Mouse (Mus musculus): ENCODE data around the gene Crlf1. TPM values are rescaled to one million over a fixed set of nuclear protein-coding genes. Genes with fewer than 3 reads are reported as not detected.
A peak's percentile ranks its signal among the peaks of the same experiment; 100 is the strongest.

Gene Crlf1
- polyA plus RNA-seq, 1 experiment from 2014 or later, result 30.7 TPM

GRCm38 (mm10) chr8:70482943-70483342, 10.0 kb upstream of the Crlf1 start:
- H3K27me3 ChIP-seq (ENCODE audit: insufficient read depth, low read length), result peaks cover 56% of the 10 kb centered on the region

DNA sequence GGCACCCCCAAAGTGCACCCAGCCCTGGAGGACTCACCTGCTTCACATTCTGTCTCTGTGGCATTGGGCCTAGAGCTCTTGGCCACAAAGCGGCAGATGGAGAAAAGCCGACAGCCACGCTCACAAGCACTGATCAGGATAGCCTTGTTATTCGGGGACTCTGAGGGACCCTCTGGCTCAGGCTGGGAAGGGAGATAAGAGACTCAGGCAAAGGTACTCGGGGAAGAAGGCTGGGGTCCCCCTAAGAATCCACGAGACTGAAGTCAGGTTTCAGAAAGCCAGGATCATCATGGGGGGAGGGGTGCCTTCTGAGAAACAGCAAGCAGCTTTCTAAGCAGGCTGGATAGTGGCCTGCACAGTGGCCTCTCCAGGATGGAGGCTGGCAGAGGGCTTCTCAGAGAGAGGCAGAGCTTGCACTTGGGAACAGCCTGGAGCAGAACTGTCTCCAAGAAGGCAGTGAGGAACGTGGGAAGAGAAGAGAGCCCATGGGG, 6.7 kb upstream of the Crlf1 start:
- H3K27ac ChIP-seq (ENCODE audit: low read length), result no peak overlapping the region
- ATAC-seq (ENCODE audit: low FRiP score, low TSS enrichment), result no peak
- no peak overlapping the region for H3K4me2 ChIP-seq (replicated peaks; ENCODE audit: low read depth, low read length)
- no peaks in the 10 kb centered on the region for H3K36me3 ChIP-seq (ENCODE audit: insufficient read depth, low read length)
- H3K27me3 ChIP-seq (ENCODE audit: insufficient read depth, low read length), result peaks cover 78% of the 10 kb centered on the region
- H3K4me3 ChIP-seq (ENCODE audit: low read length), result no peak overlapping the region
- peaks cover 38% of the 10 kb centered on the region for H3K4me1 ChIP-seq (ENCODE audit: insufficient read depth, low read length)
- H3K9me3 ChIP-seq (ENCODE audit: low read length), result no peaks in the 10 kb centered on the region
- WGBS, result 64% methylated on average over 7 of the region's 7 CpGs
- no peak overlapping the region for H3K9ac ChIP-seq (replicated peaks; ENCODE audit: low read length)

More at GRCm38 (mm10) chr8:70482943-70483342, 10.0 kb upstream of the Crlf1 start:
- WGBS, result 74% methylated on average over 2 of the region's 2 CpGs
- Histone ChIP-seq H3K27ac (ENCODE audit: low read length) (no peak overlapping the region), H3K9ac (replicated peaks; ENCODE audit: low read length) (no peak overlapping the region), H3K36me3 (ENCODE audit: insufficient read depth, low read length) (no peaks in the 10 kb centered on the region), H3K4me3 (ENCODE audit: low read length) (no peak overlapping the region), H3K4me1 (ENCODE audit: insufficient read depth, low read length) (peaks cover 9% of the 10 kb centered on the region), H3K9me3 (ENCODE audit: low read length) (no peaks in the 10 kb centered on the region), H3K4me2 (replicated peaks; ENCODE audit: low read depth, low read length) (no peak overlapping the region)
- ATAC-seq (ENCODE audit: low FRiP score, low TSS enrichment), result no peak

- H3K9ac ChIP-seq (replicated peaks; ENCODE audit: low read length), result peak within 1 kb of the TSS; percentile 52
- no peak within 1 kb of the TSS for H3K27ac ChIP-seq (ENCODE audit: low read length)
- no peak for ATAC-seq (ENCODE audit: low FRiP score, low TSS enrichment)
Measured at GRCm38 (mm10) chr8:70486941-70487520, 5.9 kb upstream of the Crlf1 start, which contains the start of gene Tmem59l. Gene Tmem59l (minus strand): TSS chr8:70487358.

DNA sequence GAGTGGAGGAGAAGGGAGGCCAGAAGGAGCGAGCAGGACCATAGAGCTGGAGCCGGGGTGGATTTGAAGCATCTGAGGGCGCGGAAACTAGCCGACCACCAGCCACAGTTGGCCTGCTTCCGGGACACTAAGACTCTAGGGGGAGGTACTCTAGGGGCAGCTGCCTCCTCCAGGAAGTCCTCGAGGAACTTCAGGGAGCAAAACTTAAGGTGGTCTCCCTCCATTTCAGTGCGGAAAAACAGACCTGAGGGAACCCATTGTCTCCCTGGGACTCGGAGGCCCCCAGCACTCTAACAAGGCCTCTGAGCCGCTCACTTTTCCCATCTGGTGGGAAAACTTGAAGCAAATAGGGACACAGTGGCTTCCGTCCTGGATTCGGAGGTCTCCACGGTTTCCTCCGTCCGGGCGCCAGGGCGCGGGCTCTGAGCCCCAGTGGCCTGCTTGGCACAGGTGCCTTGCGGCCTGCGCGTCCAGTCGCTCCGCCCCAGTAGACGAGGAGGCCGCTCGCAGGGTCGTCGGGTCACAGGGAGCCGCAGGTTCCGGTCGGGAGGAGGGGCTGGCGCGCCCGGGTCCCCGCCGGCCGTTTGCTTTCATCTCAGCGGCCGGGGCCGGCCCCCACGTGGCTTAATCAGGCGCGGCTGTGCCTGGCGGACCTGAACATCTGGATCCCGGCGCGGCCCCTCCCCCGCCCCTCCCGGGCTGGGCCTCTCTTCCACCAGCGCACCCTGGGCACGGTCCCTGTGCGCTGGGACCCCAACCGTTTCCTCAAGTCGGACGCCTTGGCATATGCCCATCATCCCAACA, 4.8 kb upstream of the Crlf1 start:
- peak; percentile 49 for ATAC-seq (ENCODE audit: low FRiP score, low TSS enrichment)

More at GRCm38 (mm10) chr8:70486941-70487520, 5.9 kb upstream of the Crlf1 start, which contains the start of gene Tmem59l:
- peak within 1 kb of the TSS; percentile 58 for H3K4me2 ChIP-seq (replicated peaks; ENCODE audit: low read depth, low read length)
- WGBS, result 6% methylated on average over 33 of the region's 33 CpGs
- H3K27me3 ChIP-seq (ENCODE audit: insufficient read depth, low read length), result peaks cover 86% of the 10 kb centered on the region
- no peaks in the 10 kb centered on the region for H3K36me3 ChIP-seq (ENCODE audit: insufficient read depth, low read length)
- H3K4me1 ChIP-seq (ENCODE audit: insufficient read depth, low read length), result peaks cover 41% of the 10 kb centered on the region
- H3K4me3 ChIP-seq (ENCODE audit: low read length), result peak within 1 kb of the TSS; percentile 39
- no peaks in the 10 kb centered on the region for H3K9me3 ChIP-seq (ENCODE audit: low read length)

GRCm38 (mm10) chr8:70488931-70489470, 4.0 kb upstream of the Crlf1 start:
- WGBS, result 1% methylated on average over 14 of the region's 14 CpGs
- H3K27ac ChIP-seq (ENCODE audit: low read length), result no peak overlapping the region
- ATAC-seq (ENCODE audit: low FRiP score, low TSS enrichment), result no peak
- peaks cover 60% of the 10 kb centered on the region for H3K4me1 ChIP-seq (ENCODE audit: insufficient read depth, low read length)
- no peaks in the 10 kb centered on the region for H3K9me3 ChIP-seq (ENCODE audit: low read length)
- H3K4me2 ChIP-seq (replicated peaks; ENCODE audit: low read depth, low read length), result peak overlapping the region; percentile 60
- H3K4me3 ChIP-seq (ENCODE audit: low read length), result peak overlapping the region; percentile 42
- no peaks in the 10 kb centered on the region for H3K36me3 ChIP-seq (ENCODE audit: insufficient read depth, low read length)
- 0 out of 2 replicates have a peak overlapping the region, but pooled peaks have one; percentile 39 for H3K9ac ChIP-seq (replicated peaks; ENCODE audit: low read length)
- H3K27me3 ChIP-seq (ENCODE audit: insufficient read depth, low read length), result peaks cover 97% of the 10 kb centered on the region

More for the DNA sequence above, 4.8 kb upstream of the Crlf1 start:
- peak overlapping the region; percentile 39 for H3K4me3 ChIP-seq (ENCODE audit: low read length)
- no peaks in the 10 kb centered on the region for H3K9me3 ChIP-seq (ENCODE audit: low read length)
- peak overlapping the region; percentile 52 for H3K9ac ChIP-seq (replicated peaks; ENCODE audit: low read length)
- H3K27me3 ChIP-seq (ENCODE audit: insufficient read depth, low read length), result peaks cover 96% of the 10 kb centered on the region
- no peaks in the 10 kb centered on the region for H3K36me3 ChIP-seq (ENCODE audit: insufficient read depth, low read length)
- WGBS, result 2% methylated on average over 49 of the region's 55 CpGs
- H3K27ac ChIP-seq (ENCODE audit: low read length), result no peak overlapping the region
- H3K4me1 ChIP-seq (ENCODE audit: insufficient read depth, low read length), result peaks cover 52% of the 10 kb centered on the region
- peak overlapping the region; percentile 58 for H3K4me2 ChIP-seq (replicated peaks; ENCODE audit: low read depth, low read length)

GRCm38 (mm10) chr8:70489576-70489975, 3.4 kb upstream of the Crlf1 start:
- Histone ChIP-seq H3K9ac (replicated peaks; ENCODE audit: low read length) (0 out of 2 replicates have a peak overlapping the region, but pooled peaks have one; percentile 39), H3K4me3 (ENCODE audit: low read length) (peak overlapping the region; percentile 42), H3K4me2 (replicated peaks; ENCODE audit: low read depth, low read length) (peak overlapping the region; percentile 60), H3K9me3 (ENCODE audit: low read length) (no peaks in the 10 kb centered on the region), H3K4me1 (ENCODE audit: insufficient read depth, low read length) (peaks cover 66% of the 10 kb centered on the region), H3K27ac (ENCODE audit: low read length) (no peak overlapping the region), H3K36me3 (ENCODE audit: insufficient read depth, low read length) (no peaks in the 10 kb centered on the region), H3K27me3 (ENCODE audit: insufficient read depth, low read length) (peaks cover 99% of the 10 kb centered on the region)
- WGBS, result 0% methylated on average over 40 of the region's 41 CpGs
- ATAC-seq (ENCODE audit: low FRiP score, low TSS enrichment), result 0 out of 2 replicates have a peak, but pooled peaks have one; percentile 27

DNA sequence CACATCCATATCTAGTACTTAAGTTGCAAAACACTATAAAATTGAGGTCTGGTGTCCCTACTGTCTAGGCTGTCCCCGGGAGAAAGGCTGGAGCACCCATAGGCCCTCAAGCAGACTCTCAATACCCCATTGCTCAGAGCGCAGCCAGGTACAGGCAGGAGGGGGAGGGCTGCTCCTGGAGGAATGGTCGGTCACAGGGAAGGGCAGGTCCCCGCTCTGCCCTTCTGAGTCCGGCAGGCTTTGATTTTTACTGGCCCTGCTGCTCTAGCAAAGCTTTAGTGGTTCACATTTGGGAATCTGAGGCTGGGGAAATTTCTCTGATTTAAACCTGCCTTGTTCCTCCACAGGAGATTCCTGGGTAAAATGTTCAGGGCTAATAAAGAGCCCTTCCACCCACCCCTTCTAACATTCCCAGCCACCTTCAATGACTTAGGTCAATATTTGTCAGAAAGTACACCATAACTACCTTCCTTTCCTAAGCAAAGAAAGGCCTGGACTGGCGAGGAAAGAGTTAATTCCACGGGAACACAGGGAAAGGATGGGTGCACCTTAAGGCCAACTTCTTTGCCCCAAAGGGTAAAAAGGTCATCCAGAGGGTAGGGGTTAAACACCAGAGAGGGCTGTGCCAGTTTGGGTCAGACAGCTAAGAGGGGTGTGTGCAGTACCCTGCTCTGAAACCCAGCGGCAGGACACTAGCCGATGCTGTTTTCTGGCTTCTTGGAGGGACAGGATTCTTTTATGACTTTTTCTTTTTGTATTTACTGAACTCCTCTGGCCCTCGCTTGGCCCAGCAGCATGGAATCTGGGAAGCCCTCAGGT, 2.7 kb upstream of the Crlf1 start:
- Histone ChIP-seq H3K9ac (replicated peaks; ENCODE audit: low read length) (no peak overlapping the region), H3K27me3 (ENCODE audit: insufficient read depth, low read length) (peaks cover 99% of the 10 kb centered on the region), H3K9me3 (ENCODE audit: low read length) (no peaks in the 10 kb centered on the region), H3K4me1 (ENCODE audit: insufficient read depth, low read length) (peaks cover 69% of the 10 kb centered on the region), H3K36me3 (ENCODE audit: insufficient read depth, low read length) (no peaks in the 10 kb centered on the region), H3K4me3 (ENCODE audit: low read length) (no peak overlapping the region), H3K4me2 (replicated peaks; ENCODE audit: low read depth, low read length) (peak overlapping the region; percentile 60), H3K27ac (ENCODE audit: low read length) (no peak overlapping the region)
- WGBS, result 11% methylated on average over 10 of the region's 10 CpGs
- no peak for ATAC-seq (ENCODE audit: low FRiP score, low TSS enrichment)

DNA sequence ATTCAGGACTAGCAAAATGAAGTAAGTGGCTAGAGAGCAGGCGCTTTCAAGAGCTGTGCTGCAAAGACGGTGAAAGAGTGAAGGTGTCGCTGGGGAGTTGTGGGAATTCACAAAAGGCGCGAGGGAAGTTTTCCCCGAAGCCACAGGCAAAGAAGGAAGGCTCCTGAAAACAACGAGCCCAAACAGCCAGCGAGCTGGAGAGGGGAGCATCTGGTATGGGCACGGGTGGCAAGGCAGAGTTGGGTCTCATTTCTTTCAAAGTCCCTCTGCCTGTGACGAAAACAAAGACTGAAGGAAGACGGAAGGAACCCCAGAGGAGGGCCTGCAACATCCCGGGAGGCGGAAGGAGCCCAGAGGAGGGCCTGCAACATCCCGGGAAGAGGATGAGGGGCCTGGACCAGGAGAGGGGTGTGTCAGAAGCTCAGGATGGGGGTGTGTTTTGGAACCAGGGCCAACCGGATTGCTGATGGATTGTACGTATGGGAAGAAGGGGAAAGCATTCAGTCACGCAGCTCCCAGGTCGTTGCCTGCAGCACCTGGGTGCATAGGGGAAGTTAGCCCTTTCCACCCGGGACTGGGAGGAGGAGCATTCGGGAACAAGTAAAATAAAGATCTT, 2.0 kb upstream of the Crlf1 start:
- 4% methylated on average over 20 of the region's 20 CpGs for WGBS
- Histone ChIP-seq H3K27me3 (ENCODE audit: insufficient read depth, low read length) (peaks cover 99% of the 10 kb centered on the region), H3K9ac (replicated peaks; ENCODE audit: low read length) (no peak overlapping the region), H3K4me3 (ENCODE audit: low read length) (no peak overlapping the region), H3K36me3 (ENCODE audit: insufficient read depth, low read length) (no peaks in the 10 kb centered on the region), H3K4me1 (ENCODE audit: insufficient read depth, low read length) (peaks cover 73% of the 10 kb centered on the region), H3K4me2 (replicated peaks; ENCODE audit: low read depth, low read length) (peak overlapping the region; percentile 29; the same call in 1 of the 2 replicates), H3K27ac (ENCODE audit: low read length) (no peak overlapping the region), H3K9me3 (ENCODE audit: low read length) (no peaks in the 10 kb centered on the region)
- ATAC-seq (ENCODE audit: low FRiP score, low TSS enrichment), result no peak

Data from kidney, embryonic 16.5 days (tissue).